Mouse (Mus musculus): Measurements from ENCODE around the gene Cfap97d2.
"Not testable (repeated sequence)": the region's sequence is repeated elsewhere in the genome, so short reads cannot be mapped to it uniquely, and the experiment has no call there.

Cfap97d2 gene

DNA sequence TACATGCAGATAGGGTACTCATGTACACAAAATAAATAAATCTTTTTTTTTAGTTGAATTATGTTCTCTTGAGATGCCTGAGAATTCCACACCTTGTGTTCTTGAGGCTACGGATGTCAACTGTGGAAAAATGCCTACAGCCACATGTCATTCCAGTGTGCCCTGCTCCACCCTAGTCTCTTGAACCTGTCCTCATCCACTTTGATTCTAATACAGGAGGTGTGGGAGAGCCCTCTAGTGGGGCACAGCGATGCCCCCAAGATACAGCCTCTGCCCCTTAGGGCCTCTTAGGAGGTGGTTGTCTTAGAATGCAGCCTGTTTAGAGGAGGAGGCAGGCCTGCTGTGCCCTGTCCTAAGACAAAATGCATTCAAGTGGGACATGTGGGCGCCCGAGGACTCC lies 17.7 kb upstream of the Cfap97d2 start:
- DNase-seq, result no peak

DNA sequence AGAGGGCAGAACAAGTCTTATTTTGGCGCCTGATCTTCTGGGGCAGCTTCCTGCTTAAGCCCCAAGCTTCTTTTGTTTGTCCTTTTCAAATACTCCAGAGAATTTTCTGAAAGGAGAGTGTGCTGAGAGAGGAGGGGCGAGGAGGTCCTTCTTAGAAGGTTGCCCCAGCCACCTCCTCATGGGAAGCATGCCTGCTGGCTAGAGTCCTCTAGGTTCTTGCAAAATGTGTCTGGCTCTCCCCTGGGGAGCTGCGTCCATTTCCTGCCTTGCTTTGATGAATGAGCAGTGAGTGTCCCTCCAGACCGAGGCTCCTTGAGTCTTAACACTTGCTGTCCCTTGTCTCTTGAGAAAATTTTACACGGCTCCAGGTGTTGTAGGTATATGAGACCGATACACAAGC lies 17.2 kb upstream of the Cfap97d2 start:
- DNase-seq, result peak; percentile 54 to 68

DNA sequence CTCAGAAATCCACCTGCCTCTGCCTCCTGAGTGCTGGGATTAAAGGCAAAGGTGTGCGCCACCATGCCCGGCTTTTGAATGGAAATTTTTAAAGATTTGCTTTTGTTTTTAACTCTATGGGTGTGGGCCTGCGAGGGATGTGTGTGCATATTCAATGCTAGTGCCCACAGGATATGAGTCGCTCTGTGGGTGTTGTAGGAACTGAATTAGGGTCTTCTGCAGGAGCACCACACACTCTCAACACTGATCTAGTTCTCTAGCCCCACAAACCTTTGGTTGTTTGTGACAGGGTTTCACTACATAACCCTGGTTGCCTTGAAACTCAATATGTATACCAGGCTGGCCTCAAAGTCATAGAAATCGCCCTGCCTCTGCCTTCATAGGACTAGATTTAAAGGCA lies 16.4 kb upstream of the Cfap97d2 start:
- DNase-seq, result no peak

DNA sequence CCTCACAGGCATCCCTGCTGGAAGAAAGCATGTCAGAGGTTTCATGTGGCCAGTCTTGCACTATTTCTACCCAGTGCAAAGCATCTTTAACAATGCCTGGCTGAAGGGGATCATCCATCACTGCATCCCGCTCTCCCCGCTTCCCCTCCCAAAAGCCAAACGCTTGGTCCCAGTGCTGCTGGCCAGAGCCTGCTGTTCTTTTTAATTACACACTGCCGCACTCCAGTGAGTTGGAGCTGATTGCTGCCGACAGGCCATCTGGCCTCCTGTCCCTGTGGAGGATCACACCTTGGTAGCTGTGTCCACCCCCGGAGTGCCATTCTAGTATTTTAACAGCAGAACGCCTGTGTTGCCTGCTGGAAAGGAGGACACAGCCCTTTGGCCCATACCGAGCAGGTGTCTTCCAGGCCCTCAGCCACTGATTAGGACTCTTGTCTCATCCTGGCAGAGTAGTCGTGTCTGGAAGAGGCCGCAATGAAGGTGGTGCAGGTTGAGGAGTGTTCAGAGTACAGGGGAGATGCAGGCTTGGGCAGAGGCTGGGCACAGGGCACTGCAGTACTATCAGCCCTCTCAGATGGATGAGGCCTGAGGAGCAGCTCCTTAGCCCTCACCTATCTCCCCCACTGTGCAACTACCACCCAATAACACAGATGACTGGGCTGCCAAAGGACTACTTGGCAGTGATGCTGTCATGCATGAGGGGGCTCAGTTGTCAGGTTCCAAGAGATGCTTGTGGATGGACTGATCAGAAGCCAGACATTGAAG lies 13.2 kb upstream of the Cfap97d2 start:
- no peak for DNase-seq

DNA sequence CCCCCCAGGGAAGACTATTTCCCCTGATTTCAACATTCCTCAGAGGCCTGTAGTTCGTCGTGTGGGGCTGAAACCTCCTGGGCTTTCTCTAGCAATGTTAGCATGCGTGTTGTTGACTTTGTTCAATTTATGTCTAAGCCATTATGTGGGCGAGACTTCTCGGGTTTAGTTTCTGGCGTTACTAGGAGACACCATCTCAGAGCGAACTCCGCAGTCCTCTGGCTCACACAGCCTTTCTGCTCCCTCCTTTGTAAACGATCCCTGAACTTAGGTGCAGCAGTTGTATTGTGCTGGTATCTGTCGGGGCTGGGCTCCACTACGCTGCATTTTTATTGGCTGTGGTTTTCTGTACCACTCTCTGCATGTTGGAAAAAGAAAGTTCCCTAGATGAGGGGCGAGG lies 11.0 kb upstream of the Cfap97d2 start:
- DNase-seq, result no peak

DNA sequence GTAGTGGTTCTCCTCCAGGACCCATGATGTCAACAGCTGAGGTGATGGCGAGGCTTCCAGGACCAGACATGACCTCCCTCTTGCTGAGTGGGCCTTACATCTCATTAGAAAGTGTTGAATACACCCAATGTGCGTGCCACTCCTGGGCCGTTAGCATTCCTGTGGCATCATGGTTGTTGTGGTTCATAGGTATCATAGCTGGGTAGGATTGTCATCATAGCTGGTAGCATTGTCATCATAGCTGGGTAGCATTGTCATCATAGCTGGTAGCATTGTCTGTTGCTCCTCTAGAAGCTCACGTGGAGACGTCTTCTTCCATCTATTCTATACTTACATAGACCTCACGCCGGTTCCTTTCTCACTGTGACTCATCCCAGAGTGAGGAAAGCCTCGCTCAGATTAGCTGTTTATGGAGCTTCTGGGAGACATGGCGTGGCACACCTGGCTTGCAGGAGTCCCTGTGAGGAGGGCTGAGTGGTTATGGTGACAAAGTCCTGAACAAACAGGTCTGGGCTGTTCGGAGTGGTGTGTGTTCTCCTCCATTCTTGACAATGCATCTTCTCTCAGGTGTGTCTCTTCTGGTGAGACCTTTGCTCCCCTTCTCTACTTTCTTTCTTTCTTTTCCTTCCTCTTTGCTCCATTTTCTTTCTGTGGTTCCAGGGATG lies 10.4 kb upstream of the Cfap97d2 start:
- no peak for DNase-seq

DNA sequence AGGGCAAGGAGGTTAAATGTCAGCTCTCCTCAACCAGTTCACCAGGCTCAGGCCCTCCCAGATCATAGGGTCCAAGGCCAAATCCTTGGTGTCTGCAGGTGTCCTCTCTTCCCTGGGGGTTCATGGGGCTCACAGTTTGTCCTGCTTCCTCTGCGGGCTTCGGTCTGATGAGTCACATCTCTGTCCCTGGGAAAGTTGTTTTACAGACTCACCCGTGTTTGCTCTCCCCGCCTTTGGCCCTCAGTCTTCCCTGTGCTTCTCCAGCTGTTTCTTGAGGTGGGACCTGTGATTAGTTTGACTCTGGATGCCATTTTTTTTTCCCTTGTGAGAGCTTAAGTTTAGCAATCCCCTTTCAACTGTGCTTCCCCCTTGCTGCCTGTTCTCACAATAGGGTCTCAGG lies 9.5 kb upstream of the Cfap97d2 start:
- DNase-seq, result no peak

DNA sequence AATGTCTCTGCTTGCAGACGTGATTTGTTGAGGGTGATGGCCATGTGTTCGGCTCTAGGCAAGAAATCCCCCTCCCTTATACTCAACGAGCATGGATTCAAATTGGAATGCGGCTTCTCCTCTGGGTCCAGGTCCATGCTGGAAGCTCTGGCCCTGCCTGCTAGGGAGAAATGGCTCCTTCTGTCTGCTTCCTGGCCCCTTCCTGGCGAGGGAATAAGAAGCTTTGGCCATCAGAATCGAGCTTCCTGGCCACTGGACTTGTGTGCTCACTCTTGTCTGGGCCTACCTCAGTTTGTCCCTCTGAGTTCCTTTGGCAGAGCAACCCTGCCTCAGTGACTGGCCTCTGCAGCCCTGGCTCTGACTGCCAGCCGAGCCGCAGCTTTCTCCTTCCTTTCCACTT lies 8.5 kb upstream of the Cfap97d2 start:
- no peak for DNase-seq

DNA sequence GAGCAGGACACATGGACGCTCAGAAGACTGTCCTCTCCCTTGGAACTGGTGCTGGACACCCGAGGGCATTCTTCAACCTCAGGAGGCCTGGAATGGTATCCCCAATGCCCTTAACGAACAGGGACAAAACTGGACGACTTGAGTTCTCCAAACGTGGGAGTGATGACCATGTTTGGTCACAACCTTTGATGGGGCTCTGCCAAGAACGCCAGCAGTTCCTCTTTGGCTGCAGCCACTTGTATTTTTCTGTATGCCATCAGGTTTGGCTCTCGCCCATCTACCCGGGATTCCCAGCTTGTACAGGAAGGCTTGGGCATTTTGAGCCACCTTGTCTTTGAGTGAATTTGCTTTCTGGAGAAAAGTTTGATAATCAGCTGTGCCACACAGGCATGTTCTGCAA lies 8.0 kb upstream of the Cfap97d2 start:
- no peak for DNase-seq

DNA sequence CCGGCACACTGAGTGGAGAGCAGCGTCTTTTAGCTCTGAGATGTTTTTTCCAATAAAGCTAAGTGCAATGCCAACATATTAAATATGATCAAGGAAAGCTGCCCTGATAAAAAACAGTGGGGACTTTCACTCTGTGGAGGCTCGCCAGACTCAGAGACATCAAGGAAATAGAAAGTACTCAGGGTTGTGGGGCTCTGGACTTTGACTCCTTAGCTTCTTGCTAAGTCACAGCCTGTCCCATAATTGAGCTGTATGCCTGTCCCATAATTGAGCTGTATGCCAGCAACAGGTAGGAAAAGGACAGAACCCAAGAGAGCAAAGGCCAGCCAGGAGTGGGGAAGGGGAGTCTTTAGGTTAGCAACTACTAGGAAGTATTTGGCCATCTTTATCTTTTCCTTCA lies 7.4 kb upstream of the Cfap97d2 start:
- DNase-seq, result no peak

DNA sequence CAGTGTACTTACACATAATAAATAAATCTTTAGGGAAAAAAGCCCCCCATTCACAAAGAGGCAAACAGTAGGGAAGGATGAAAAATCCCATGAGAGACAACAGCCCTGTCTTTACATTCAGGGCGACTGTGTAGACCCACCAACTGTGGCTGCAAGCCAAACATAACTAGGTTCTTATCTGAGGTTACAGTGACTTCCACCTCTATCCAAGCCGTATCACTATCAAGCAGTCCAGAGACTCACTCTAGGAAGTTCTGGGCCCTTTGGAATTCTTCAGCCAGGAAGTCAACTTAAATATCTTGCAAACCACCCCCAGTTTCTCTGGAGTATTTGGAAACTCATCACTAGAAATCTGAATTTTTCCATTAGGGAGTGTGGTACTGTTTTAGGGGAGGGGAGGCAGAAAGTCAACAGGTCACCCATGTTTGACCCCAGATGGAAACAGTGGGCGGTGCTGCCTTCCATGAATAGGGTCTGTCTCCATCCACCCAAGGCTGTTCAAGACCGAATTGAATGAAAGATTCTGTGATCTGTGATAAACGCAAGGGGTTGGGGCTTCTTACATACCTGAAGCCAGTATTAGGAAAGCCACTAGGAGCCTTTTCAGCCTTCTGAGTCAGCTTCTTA lies 6.3 kb upstream of the Cfap97d2 start:
- no peak for DNase-seq

DNA sequence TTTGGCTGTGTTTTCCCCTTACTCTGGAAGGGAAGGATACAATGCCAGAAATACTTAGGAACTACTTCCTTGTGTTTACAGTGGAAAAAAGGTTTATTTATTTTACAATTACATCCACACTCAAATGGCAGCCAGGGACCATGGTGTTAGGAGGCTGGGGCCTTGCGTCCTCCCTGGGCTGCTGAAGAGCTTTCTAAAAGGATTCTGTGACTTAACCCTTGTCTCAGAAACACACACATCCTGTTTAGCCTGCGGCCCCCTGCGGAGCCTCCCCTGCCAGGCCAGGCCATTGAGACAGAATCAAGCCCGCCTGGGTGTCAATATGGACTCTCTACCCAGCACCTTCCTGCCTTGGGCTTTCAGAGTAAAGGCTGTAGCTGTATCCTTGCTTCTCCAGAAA lies 2.9 kb upstream of the Cfap97d2 start:
- DNase-seq, result no peak

DNA sequence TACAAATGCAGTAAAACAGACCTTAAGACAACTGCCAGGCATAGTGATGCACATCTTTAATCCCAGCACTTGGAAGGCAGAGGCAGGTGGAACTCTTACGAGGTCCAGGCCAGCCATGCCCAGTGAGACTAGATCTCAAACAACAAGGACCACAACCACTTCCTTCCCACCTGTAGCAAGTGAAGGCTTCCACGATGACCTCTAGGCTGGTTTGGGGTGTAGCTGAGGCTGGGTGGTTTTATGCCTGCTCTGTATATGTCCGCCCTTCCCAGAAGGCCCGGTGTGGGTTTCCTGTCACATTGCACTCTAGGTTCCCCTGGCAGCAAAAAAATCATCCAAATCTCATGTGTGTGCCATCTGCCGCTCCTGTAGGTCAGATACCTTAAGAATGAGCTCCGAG lies 1.9 kb upstream of the Cfap97d2 start:
- no peak for DNase-seq

DNA sequence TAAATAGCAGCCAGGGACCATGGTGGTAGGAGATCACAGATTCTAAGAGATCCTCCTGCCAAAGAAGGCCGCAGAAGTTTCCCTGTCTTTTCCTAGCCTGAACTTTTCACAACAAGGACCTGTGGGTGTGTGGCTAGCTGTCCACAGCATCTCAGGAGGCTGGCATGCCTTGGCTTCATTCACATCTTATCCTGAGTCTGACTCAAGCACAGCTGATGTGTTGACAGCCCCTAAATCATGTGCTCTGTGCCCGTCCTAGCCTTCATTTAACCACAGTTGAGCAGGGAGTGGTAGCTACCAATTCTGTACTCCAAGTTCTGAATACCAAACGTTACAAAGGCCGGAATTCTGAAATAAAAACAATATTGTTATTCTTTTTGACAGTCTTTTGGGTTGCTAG lies 1.4 kb upstream of the Cfap97d2 start:
- DNase-seq, result no peak

DNA sequence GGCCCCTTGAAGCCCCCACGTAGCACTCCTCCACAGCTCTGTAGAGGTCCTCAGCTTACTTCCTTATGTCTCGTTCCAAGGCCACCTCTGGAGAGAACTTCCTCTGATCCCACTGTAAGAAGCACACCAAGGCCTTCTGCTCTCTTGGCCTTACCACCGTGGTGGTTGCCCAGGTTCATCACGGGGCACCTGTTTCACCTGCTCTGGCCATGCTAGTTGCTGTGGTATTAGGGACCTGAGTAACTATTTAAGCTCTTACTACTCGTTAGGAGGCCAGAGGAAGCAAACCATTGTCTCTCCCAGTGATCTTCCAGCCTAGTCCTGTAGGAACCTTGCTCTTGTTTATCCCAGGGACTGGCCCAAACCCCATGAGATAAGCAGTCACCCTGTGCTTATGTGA lies 1.2 kb downstream of the Cfap97d2 start:
- no peak for DNase-seq

DNA sequence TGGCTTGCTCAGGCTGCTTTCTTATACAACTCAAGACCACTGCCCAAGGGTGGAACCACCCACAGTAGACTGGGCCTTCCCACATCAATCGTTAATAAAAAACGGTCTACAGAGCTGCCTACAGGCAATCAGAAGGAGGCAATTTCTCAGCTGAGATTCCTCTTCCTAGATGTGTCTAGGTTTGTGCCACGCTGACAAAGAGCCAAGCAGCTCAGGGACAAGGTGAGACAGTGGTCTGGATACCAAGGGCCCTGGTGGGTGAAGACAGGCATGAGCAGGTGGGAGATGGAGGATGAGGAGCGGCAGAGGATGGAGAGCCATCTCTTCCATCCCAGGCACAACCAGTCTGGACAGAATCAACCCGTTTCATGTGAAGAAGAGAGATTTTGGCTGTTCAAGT lies 2.8 kb downstream of the Cfap97d2 start:
- no peak for DNase-seq

DNA sequence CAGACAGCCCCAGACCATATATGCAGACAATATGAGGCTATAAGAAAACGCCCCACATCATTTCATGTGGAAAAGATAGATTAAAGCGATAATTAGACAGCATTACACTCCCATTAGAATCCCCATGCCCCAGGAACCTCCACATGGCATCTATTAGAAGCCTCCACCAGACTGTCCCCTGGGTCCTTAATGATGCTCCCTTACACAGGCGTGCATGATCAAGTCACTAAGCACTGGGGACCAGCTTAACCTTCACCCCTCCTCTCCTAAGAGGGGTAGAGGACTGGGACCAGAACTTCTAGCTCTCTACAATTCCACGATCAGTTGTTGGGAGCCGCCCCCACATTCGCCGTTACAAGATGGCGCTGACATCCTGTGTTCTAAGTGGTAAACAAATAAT lies 13.3 kb downstream of the Cfap97d2 start:
- DNase-seq, result no peak

DNA sequence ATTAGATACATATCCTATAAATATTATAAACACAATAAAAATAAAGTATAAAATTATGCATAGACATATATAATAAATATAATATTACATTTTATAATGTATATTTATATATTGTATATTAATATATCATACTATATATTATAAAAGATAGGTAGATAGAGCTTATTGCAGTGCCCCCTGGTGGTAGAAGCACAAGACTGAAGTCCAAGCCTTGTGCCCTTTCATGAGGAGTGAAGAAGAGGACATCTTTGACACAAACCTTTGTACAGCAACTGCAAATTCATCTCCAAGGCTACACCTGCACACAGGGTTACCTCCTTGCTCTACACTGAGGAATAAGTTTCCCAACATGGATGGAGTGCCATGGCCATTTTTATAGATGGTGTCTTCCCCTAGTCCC lies 20.0 kb downstream of the Cfap97d2 start:
- peak in 1 of 2 experiments; percentile 81 for DNase-seq

DNA sequence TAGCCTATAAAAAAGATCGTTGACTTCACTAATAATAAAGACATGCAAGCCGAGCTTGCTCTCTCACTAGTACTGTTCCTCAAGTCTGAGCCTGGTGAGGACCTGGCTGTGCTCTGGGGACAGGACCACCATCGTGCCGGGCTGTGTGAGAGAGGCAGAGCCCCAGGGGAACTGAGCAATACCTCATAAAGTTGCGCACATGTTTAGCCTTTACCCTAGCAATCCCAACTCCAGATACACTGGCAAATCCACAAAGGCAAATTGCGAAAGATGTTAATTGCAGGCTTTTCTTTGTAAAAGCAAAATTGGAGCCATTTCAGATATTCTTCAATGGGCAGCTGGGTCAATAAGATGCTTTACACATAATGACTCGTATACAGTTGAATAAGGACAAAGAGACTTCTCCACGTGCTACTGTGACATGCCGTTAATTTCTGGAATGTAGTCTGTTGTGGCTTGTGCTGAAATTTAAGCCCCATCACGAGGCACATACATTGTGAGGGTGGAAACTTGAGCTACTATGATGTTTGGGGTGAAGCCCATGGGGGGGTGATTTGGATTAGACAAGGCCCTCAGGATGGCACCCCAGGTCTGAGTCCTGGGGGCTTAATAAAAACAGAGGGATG lies 21.9 kb downstream of the Cfap97d2 start:
- no peak for DNase-seq

DNA sequence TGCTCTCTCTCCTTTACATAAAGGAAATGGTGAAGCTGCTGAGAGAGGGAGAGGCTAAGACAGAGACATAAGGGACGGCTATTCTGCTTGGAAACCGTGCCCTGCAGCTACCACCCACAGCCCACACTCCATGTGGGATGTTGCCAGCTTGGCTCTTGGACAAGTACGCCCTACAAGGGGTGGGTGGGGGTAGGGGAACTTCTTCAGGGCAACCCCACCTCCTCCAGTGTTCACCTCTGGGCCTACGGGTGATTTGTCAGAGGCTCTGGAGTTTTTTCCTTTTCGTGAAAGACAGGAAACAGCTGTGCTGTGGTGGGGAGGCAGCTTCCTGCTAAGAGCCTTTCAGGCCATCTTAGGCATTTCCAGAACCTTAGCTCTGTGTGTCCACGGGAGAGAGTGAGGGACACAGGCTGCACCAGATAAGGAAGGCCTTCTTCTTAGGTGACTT lies 34.7 kb downstream of the Cfap97d2 start:
- peak; percentile 57 to 71 for DNase-seq

DNA sequence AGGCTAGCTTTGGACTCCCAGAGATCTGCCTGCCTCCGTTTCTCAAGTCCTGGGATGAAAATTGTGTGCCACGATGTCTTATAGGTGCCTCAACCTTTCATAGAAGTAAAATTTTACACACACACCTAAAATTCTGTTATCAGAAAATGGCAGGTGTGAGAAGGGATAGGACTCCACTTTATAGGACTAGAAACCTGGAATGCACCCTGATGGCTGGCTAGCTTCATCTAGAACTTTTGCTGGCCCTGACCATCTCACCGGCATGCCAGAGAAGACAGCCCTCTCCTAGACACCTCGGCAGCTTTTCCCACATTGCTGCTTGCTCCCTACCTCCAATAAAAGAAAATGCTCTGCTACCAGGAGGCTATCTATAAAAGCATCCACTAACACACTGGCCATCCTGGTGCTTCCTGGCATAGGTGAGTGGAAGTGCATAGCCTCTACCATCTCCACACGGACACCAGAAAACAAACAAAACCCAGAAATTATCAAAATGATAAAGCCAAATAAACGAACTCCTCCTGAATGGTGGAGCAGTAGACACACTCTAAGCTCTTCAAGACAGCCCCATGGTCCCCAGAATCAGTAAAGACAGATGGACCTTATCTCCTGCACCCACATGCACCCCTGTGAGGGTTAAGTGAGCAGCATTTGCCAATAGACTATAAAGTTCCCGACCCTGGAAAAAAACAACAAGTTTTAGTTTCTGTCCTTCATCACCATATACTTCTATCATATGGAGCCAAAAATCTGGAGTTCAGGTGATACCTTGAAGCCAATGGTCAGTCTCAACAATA lies 35.3 kb downstream of the Cfap97d2 start:
- no peak for DNase-seq

DNA sequence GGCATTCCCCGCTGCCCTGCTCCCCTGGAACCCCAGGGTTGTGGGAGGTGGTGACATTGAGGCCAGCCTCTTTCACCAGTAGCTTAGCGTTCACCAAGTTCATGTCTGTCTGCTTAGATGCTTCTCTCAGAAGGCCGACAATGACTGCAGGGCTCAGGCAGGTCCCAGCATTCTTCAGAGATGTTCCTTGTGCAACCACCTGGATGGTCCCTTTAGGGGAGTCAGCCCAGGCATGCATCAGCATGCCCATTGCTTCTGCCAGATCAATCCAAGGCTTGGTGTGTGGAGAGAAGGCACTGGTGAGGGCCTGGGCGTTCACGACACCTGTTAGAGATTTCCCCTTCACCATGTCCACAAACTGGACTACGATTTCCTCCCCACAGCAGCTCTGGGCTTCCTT lies 40.5 kb downstream of the Cfap97d2 start:
- not testable (repeated sequence) for DNase-seq

DNA sequence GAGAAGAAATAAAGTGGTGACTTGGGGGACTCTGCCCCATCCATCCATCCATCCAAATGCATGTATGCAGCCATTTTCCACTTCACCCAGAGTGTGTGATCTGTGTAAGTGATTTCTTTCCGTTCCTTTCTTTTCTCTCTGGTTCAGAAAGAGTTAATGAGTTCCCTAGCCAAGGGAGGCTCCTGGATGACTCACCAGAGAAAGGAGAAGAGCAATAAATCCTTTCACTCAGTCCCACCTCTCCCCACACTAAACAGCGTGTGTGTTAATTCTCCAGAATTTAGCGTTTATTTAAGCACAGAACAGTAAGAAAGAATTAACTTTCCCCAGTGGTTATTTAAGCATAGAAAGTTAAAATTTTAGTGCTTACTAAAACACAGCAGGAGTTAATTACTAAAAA lies 41.9 kb downstream of the Cfap97d2 start:
- DNase-seq, result no peak

Data from kidney, postnatal 25 days (tissue).